Mouse (Mus musculus) stomach, postnatal 0 days (tissue): ENCODE data around the gene Nudt2. TPM values are rescaled to one million over a fixed set of nuclear protein-coding genes. Genes with fewer than 3 reads are reported as not detected.

ENCODE experiments used
- ATAC-seq: fragments of 200-750 bp; cut with Nextera tagmentation; 2 replicates; pipeline ENCODE4 v1.8.0; 2017; ENCODE audit not compliant: low FRiP score, low TSS enrichment
- DNase-seq: peaks from one replicate; pipeline ENCODE4 v3.0.0-alpha.2; 2016; ENCODE audit warnings: low spot score
- H3K27ac ChIP-seq: fragments of 300-500 bp; sonication (generic); replicated peaks from 2 replicates; pipeline ENCODE4 v1.5.1; 2014; ENCODE audit warnings: mild to moderate bottlenecking, control low read depth
- H3K27me3 ChIP-seq: fragments of 300-500 bp; sonication (generic); 2 replicates; pipeline ENCODE4 v1.6.1; 2014; ENCODE audit warnings: low read length; ENCODE audit not compliant: control insufficient read depth, insufficient read depth
- H3K36me3 ChIP-seq: fragments of 300-500 bp; sonication (generic); 2 replicates; pipeline ENCODE4 v1.6.1; 2014; ENCODE audit warnings: low read length, mixed read lengths; ENCODE audit not compliant: control insufficient read depth, insufficient read depth
- H3K4me1 ChIP-seq: fragments of 300-500 bp; sonication (generic); replicated peaks from 2 replicates; pipeline ENCODE4 v1.6.1; 2014; ENCODE audit warnings: antibody characterized with exemption; ENCODE audit not compliant: control insufficient read depth, insufficient read depth
- H3K4me2 ChIP-seq: fragments of 300-500 bp; sonication (generic); replicated peaks from 2 replicates; pipeline ENCODE4 v1.6.1; 2014; ENCODE audit warnings: low read depth, mild to moderate bottlenecking, control low read depth, moderate library complexity
- H3K4me3 ChIP-seq: fragments of 300-500 bp; sonication (generic); 2 replicates; pipeline ENCODE4 v1.5.1; 2014; ENCODE audit warnings: low read depth, low read length, control low read depth
- H3K9ac ChIP-seq: fragments of 300-500 bp; sonication (generic); 2 replicates; pipeline ENCODE4 v1.6.1; 2014; ENCODE audit warnings: mild to moderate bottlenecking, low read length, control low read depth, mixed read lengths
- H3K9me3 ChIP-seq: fragments of 300-500 bp; sonication (generic); 2 replicates; pipeline ENCODE4 v1.6.1; 2016; ENCODE audit warnings: low read length; ENCODE audit not compliant: control insufficient read depth
- CTCF ChIP-seq: IDR thresholded peaks from 2 replicates; pipeline ENCODE4 v1.5.1; 2016; ENCODE audit warnings: antibody characterized with exemption, low read depth, mild to moderate bottlenecking, moderate library complexity
- EP300 ChIP-seq: optimal IDR thresholded peaks from 2 replicates; pipeline ENCODE3; 2016; ENCODE audit warnings: antibody characterized with exemption
- WGBS: fragments of 180-500 bp; shearing (Covaris S2); extraction: QIAGEN DNeasy Blood & Tissue Kit; methylation state at CpG from one replicate; pipeline ENCODE4 v1.1.7; 2014; 5-methylcytosine and 5-hydroxymethylcytosine counted together
- polyA plus RNA-seq: library from polyadenylated mRNA; unstranded; fragments of >200 nt; fragmentation: Nextera tagmentation; extraction: Ambion mirVana; gene quantifications from 2 replicates; pipeline ENCODE4 v1.2.1, GENCODE M21; 2015

Gene Nudt2
- polyA plus RNA-seq, 1 experiment from 2014 or later = 38.6 TPM

GRCm38 (mm10) chr4:41493464-41494116 lies 28.6 kb downstream of the Nudt2 start:
- peak; percentile 19 for DNase-seq

GRCm38 (mm10) chr4:41494378-41494777 lies 29.4 kb downstream of the Nudt2 start:
- H3K27me3 ChIP-seq = peaks cover 7% of the 10 kb centered on the region
- no peak overlapping the region for H3K27ac ChIP-seq
- no peak overlapping the region for H3K4me2 ChIP-seq
- WGBS = 31% methylated on average over 3 of the region's 3 CpGs
- DNase-seq = no peak
- ATAC-seq = no peak
- no peak overlapping the region for H3K9ac ChIP-seq
- peaks cover 6% of the 10 kb centered on the region for H3K36me3 ChIP-seq
- H3K9me3 ChIP-seq = no peaks in the 10 kb centered on the region
- TF ChIP-seq EP300 (no peak), CTCF (no peak)
- no peak overlapping the region for H3K4me3 ChIP-seq
- H3K4me1 ChIP-seq = 0 out of 2 replicates have a peak, but pooled peaks cover 3% of the 10 kb centered on the region

More at GRCm38 (mm10) chr4:41493464-41494116, 28.6 kb downstream of the Nudt2 start:
- 64% methylated on average over 3 of the region's 3 CpGs for WGBS
- Histone ChIP-seq H3K27me3 (peaks cover 3% of the 10 kb centered on the region), H3K9me3 (no peaks in the 10 kb centered on the region), H3K36me3 (peaks cover 6% of the 10 kb centered on the region), H3K4me2 (no peak overlapping the region), H3K4me3 (no peak overlapping the region), H3K9ac (no peak overlapping the region), H3K27ac (no peak overlapping the region), H3K4me1 (0 out of 2 replicates have a peak, but pooled peaks cover 3% of the 10 kb centered on the region)
- peak; percentile 31; the same call in 1 of the 2 replicates for ATAC-seq
- TF ChIP-seq CTCF = no peak
- no peak for TF ChIP-seq EP300

GRCm38 (mm10) chr4:41495076-41495475 lies 30.1 kb downstream of the Nudt2 start:
- Histone ChIP-seq H3K4me2 (no peak overlapping the region), H3K4me1 (0 out of 2 replicates have a peak, but pooled peaks cover 3% of the 10 kb centered on the region), H3K9me3 (no peaks in the 10 kb centered on the region), H3K27me3 (peaks cover 7% of the 10 kb centered on the region), H3K9ac (no peak overlapping the region), H3K36me3 (peaks cover 6% of the 10 kb centered on the region), H3K27ac (no peak overlapping the region), H3K4me3 (no peak overlapping the region)
- DNase-seq = no peak
- no peak for ATAC-seq
- TF ChIP-seq CTCF (no peak), EP300 (no peak)
- 81% methylated on average over 4 of the region's 4 CpGs for WGBS

DNA sequence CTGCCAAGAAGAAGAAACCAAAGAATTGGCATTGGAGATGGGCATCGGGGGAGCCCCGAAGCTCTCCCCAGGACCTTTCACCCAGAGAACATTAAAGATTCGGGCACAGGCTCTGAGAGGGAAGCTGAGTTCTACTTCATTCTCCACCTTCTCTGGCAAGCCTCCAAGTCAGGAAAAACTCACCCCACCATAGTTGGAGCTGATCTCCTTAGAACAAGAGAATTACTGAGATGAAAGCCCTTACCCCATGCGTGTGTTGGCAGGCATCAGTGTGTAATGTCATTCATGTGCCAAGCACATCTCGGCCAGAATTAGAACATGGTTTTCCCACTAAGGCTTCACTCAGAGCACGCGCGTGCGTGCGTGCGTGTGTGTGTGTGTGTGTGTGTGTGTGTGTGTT lies 30.9 kb downstream of the Nudt2 start:
- TF ChIP-seq EP300 (no peak), CTCF (no peak)
- ATAC-seq (no peak), DNase-seq (no peak)
- Histone ChIP-seq H3K36me3 (peaks cover 6% of the 10 kb centered on the region), H3K4me2 (no peak overlapping the region), H3K4me1 (0 out of 2 replicates have a peak, but pooled peaks cover 3% of the 10 kb centered on the region), H3K9ac (no peak overlapping the region), H3K9me3 (no peaks in the 10 kb centered on the region), H3K4me3 (no peak overlapping the region), H3K27ac (no peak overlapping the region), H3K27me3 (peaks cover 7% of the 10 kb centered on the region)
- WGBS = 72% methylated on average over 11 of the region's 11 CpGs

- H3K9ac ChIP-seq = no peak overlapping the region
- no peak for ATAC-seq
- H3K4me1 ChIP-seq = peaks cover 5% of the 10 kb centered on the region; the same call in 1 of the 2 replicates
- peaks cover 6% of the 10 kb centered on the region for H3K36me3 ChIP-seq
- peaks cover 7% of the 10 kb centered on the region for H3K27me3 ChIP-seq
- no peaks in the 10 kb centered on the region for H3K9me3 ChIP-seq
- DNase-seq = no peak
- TF ChIP-seq EP300 = no peak
- no peak for TF ChIP-seq CTCF
- H3K27ac ChIP-seq = no peak overlapping the region
- WGBS = 80% methylated on average over 5 of the region's 5 CpGs
- no peak overlapping the region for H3K4me2 ChIP-seq
- H3K4me3 ChIP-seq = no peak overlapping the region
Observed at GRCm38 (mm10) chr4:41497046-41497445, 32.1 kb downstream of the Nudt2 start.

DNA sequence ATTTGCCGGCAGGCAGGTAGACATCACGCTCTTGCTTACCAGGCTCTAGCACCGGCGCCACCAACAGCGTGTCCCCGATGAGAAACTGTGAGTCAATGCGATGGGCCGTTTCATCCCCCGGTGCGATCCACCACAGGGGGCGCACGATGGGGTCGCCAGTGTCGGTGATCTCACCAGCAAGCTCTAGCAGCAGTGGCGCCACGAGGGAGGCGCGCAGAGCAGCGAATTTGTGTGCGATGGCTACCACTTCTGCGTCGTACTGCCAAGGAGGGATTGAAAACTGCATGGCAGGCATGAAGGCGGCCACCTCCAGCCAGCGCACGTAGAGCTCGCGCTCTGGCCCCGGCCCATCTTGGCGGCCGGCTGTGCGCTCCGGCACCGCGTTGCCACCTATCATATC lies 32.6 kb downstream of the Nudt2 start:
- peaks cover 6% of the 10 kb centered on the region for H3K36me3 ChIP-seq
- no peak overlapping the region for H3K27ac ChIP-seq
- 24% methylated on average over 34 of the region's 34 CpGs for WGBS
- H3K4me1 ChIP-seq = peaks cover 5% of the 10 kb centered on the region; the same call in 1 of the 2 replicates
- no peak for DNase-seq
- H3K9me3 ChIP-seq = no peaks in the 10 kb centered on the region
- H3K27me3 ChIP-seq = peaks cover 7% of the 10 kb centered on the region
- H3K9ac ChIP-seq = no peak overlapping the region
- H3K4me3 ChIP-seq = no peak overlapping the region
- no peak for TF ChIP-seq EP300
- peak; percentile 56 for TF ChIP-seq CTCF
- peak overlapping the region; percentile 23; the same call in 1 of the 2 replicates for H3K4me2 ChIP-seq
- ATAC-seq = no peak
